Mouse (Mus musculus) ES-E14 (cell line): ENCODE measurements at regions not wholly inside any gene's neighbourhood (a gene's known extent, or its start where the extent isn't known, plus 50 kb on each side); places are given as distances from the start of the nearest gene placed in this dataset.
"Not testable (repeated sequence)": the region's sequence is repeated elsewhere in the genome, so short reads cannot be mapped to it uniquely, and the experiment has no call there.

Source experiments
- DNase-seq: peaks from one replicate; pipeline ENCODE4 v3.0.0-alpha.2; 2013; ENCODE audit warnings: low read depth, low spot score
- H3K27ac ChIP-seq: 2 replicates; pipeline ENCODE4 v1.5.1; 2012; ENCODE audit warnings: low read depth, mild to moderate bottlenecking, low read length, moderate library complexity, mixed read lengths; ENCODE audit not compliant: poor library complexity, insufficient read depth, severe bottlenecking
- H3K36me3 ChIP-seq: 2 replicates; pipeline ENCODE4 v1.6.1; 2012; ENCODE audit warnings: mild to moderate bottlenecking, low read length, moderate library complexity, mixed read lengths; ENCODE audit not compliant: control insufficient read depth, poor library complexity, insufficient read depth, severe bottlenecking
- H3K4me1 ChIP-seq, 2 experiments: fragments of 150-350 bp in 1 of 2; sonication (generic) in 1 of 2; 2 replicates each; pipeline ENCODE4 v1.6.1; 2012; ENCODE audit warnings: low read length in 2 of 2, mild to moderate bottlenecking in 1 of 2, mixed read lengths in 1 of 2; ENCODE audit not compliant: control insufficient read depth in 2 of 2, insufficient read depth in 2 of 2, poor library complexity in 1 of 2
- H3K4me3 ChIP-seq, 2 experiments: fragments of 150-350 bp in 1 of 2; sonication (generic) in 1 of 2; 2 replicates each; pipeline ENCODE4 v1.5.1; 2012; ENCODE audit warnings: low read length in 2 of 2, low read depth in 1 of 2, mild to moderate bottlenecking in 1 of 2, mixed read lengths in 1 of 2; ENCODE audit not compliant: insufficient read depth in 1 of 2, poor library complexity in 1 of 2, severe bottlenecking in 1 of 2
- H3K9ac ChIP-seq: 2 replicates; pipeline ENCODE4 v1.6.1; 2012; ENCODE audit warnings: low read depth, mild to moderate bottlenecking, low read length, mixed read lengths; ENCODE audit not compliant: poor library complexity, insufficient read depth, severe bottlenecking
- H3K9me3 ChIP-seq: fragments of 150-350 bp; sonication (generic); 2 replicates; pipeline ENCODE4 v1.6.1; 2012; ENCODE audit warnings: low read depth, mild to moderate bottlenecking, low read length; ENCODE audit not compliant: control insufficient read depth, insufficient read depth
- CHD2 ChIP-seq: IDR thresholded peaks from 2 replicates; pipeline ENCODE4 v1.6.1; 2014; ENCODE audit warnings: mild to moderate bottlenecking, low read depth, low read length, inconsistent platforms
- HCFC1 ChIP-seq: IDR thresholded peaks from 2 replicates; pipeline ENCODE4 v1.6.1; 2012; ENCODE audit warnings: low read length, inconsistent platforms, borderline replicate concordance; ENCODE audit not compliant: insufficient read depth
- MAFK ChIP-seq: IDR thresholded peaks from 2 replicates; pipeline ENCODE4 v1.6.1; 2014; ENCODE audit warnings: mild to moderate bottlenecking, low read depth, low read length, inconsistent platforms; ENCODE audit not compliant: insufficient read depth
- ZC3H11A ChIP-seq: IDR thresholded peaks from 2 replicates; pipeline ENCODE4 v1.6.1; 2012; ENCODE audit warnings: low read depth, mild to moderate bottlenecking, inconsistent platforms, low read length, borderline replicate concordance
- ZNF384 ChIP-seq: IDR thresholded peaks from 2 replicates; pipeline ENCODE4 v1.6.1; 2012; ENCODE audit warnings: low read depth, low read length, inconsistent platforms
- in situ Hi-C, 2 experiments: fragments of 600-800 bp; cut with MboI; formaldehyde crosslinking; loops; one replicate each; pipeline ENCODE4 v1.15.1; 2025; ENCODE audit warnings: low sequenced_read_pairs in 2 of 2, inconsistent platforms in 1 of 2; ENCODE audit not compliant: unreplicated experiment in 2 of 2

GRCm38 (mm10) chr17:83972874-83973273 lies 125.1 kb upstream of the Haao start:
- peaks cover 0 to 4% of the 10 kb centered on the region in 2 experiments; a peak in 1 of 4 replicates for H3K4me1 ChIP-seq
- no peaks in the 10 kb centered on the region for H3K36me3 ChIP-seq
- H3K9me3 ChIP-seq, result no peaks in the 10 kb centered on the region
- in situ Hi-C loops, result loop anchor here in 1 of 2 experiments (25.0 kb wide), 1 partner anchor 414 kb away; no protein-coding TSS in a partner anchor
- no peak overlapping the region for H3K4me3 ChIP-seq
- TF ChIP-seq CHD2 (no peak), ZC3H11A (no peak), HCFC1 (no peak), MAFK (no peak), ZNF384 (no peak)
- DNase-seq, result no peak
- H3K9ac ChIP-seq, result no peak overlapping the region
- H3K27ac ChIP-seq, result no peak overlapping the region

DNA sequence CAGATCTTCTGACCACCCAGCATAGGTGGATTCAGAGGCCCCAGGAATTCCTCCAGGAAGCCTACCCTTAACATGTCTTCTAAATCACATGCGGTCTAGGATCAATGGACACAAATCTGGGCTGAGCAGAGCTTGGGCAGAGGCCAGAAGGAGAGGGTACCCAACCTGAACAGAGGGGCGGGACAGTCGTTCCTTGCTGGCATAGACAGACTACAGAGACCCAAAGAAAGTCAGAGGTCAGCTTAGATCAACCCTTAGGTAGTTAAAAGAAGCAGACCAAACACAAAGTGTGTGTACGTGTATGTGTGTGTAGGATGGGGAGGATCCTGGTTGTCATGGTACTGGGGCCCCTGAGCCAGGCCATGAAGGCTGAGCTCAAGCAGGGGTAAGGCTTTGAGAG lies 124.7 kb upstream of the Haao start:
- Histone ChIP-seq H3K4me1 (peaks cover 0 to 4% of the 10 kb centered on the region in 2 experiments; a peak in 1 of 4 replicates), H3K4me3 (no peak overlapping the region), H3K9ac (no peak overlapping the region), H3K36me3 (no peaks in the 10 kb centered on the region), H3K27ac (no peak overlapping the region), H3K9me3 (no peaks in the 10 kb centered on the region)
- no peak for DNase-seq
- in situ Hi-C loops, result loop anchor here in 1 of 2 experiments (25.0 kb wide), 1 partner anchor 415 kb away; no protein-coding TSS in a partner anchor
- TF ChIP-seq HCFC1 (no peak), MAFK (no peak), ZC3H11A (no peak), CHD2 (no peak), ZNF384 (no peak)

GRCm38 (mm10) chr17:83972026-83972425 lies 124.3 kb upstream of the Haao start:
- no peaks in the 10 kb centered on the region for H3K9me3 ChIP-seq
- H3K4me3 ChIP-seq, result no peak overlapping the region
- peaks cover 0 to 4% of the 10 kb centered on the region in 2 experiments; a peak in 1 of 4 replicates for H3K4me1 ChIP-seq
- no peak for DNase-seq
- H3K9ac ChIP-seq, result no peak overlapping the region
- no peak overlapping the region for H3K27ac ChIP-seq
- H3K36me3 ChIP-seq, result no peaks in the 10 kb centered on the region
- no peak for TF ChIP-seq HCFC1
- in situ Hi-C loops, result loop anchor here in 1 of 2 experiments (25.0 kb wide), 1 partner anchor 415 kb away; no protein-coding TSS in a partner anchor

- TF ChIP-seq CHD2 (no peak), HCFC1 (no peak), ZC3H11A (no peak), ZNF384 (no peak), MAFK (no peak)
- Histone ChIP-seq H3K27ac (no peak overlapping the region), H3K9ac (no peak overlapping the region; the same call in 1 of the 2 replicates), H3K9me3 (no peaks in the 10 kb centered on the region), H3K36me3 (no peaks in the 10 kb centered on the region), H3K4me1 (peaks cover 0 to 4% of the 10 kb centered on the region in 2 experiments; a peak in 1 of 4 replicates), H3K4me3 (no peak overlapping the region)
- no peak for DNase-seq
- in situ Hi-C loops, result loop anchor here in 1 of 2 experiments (25.0 kb wide), 1 partner anchor 418 kb away; no protein-coding TSS in a partner anchor
Observed at GRCm38 (mm10) chr17:83969407-83969826, 121.7 kb upstream of the Haao start.

DNA sequence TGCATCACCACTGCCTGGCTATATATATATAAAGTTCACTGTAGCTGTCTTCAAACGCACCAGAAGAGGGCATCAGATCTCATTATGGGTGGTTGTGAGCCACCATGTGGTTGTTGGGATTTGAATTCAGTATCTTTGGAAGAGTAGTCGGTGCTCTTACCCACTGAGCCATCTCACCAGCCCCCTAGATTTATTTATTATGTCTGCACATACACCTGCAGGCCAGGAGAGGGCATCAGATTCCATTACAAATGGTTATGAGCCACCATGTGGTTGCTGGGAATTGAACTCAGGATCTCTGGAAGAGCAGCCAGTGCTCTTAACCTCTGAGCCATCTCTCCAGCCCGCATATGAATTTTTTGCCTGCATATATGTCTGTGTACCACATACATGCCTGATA lies 120.4 kb upstream of the Haao start:
- not testable (repeated sequence) for H3K9me3 ChIP-seq, DNase-seq, H3K36me3 ChIP-seq, H3K4me1 ChIP-seq, H3K27ac ChIP-seq, H3K9ac ChIP-seq, H3K4me3 ChIP-seq
- in situ Hi-C loops, result loop anchor here in 1 of 2 experiments (25.0 kb wide), 1 partner anchor 419 kb away; no protein-coding TSS in a partner anchor
